Mouse (Mus musculus) fibroblast of lung, adult 2 months (primary cell): ENCODE results near the gene Rnf41.

Source experiments
- DNase-seq: peaks from one replicate; pipeline ENCODE4 v3.0.0-alpha.2; 2011; ENCODE audit warnings: low read depth

Rnf41 gene

DNA sequence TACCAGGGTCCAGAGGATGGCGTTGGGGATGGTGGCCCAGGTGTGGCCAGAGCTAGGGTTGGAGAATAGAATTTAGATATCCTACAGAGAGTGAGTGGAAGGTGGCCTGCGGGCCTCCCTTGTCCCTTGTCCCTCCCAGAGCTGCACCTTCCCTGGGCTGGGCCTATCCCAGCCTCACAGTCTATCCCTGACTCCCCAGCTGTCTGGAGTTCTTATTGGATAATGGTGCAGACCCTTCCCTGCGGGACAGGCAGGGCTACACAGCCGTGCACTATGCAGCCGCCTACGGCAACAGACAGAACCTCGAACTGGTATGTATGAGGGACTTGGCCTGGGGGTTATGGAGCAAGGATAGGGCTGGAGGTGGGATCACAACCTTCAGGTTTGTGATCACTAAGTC, 25.6 kb upstream of the Rnf41 start:
- no peak for DNase-seq

DNA sequence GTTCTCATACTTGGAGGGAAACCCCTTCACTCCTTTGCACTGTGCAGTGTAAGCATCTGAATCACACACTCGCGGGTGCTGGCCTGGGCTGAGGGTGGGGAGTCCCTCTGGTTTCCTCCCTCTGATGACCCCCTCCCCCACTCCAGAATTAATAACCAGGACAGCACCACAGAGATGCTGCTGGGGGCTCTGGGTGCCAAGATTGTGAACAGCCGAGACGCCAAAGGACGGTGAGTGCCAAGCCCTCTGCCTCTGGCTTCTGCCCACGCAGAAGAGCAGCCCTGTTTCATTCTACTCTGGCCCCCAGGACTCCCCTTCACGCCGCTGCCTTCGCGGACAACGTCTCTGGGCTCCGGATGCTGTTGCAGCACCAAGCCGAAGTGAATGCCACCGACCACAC, 22.5 kb upstream of the Rnf41 start:
- DNase-seq, result no peak

DNA sequence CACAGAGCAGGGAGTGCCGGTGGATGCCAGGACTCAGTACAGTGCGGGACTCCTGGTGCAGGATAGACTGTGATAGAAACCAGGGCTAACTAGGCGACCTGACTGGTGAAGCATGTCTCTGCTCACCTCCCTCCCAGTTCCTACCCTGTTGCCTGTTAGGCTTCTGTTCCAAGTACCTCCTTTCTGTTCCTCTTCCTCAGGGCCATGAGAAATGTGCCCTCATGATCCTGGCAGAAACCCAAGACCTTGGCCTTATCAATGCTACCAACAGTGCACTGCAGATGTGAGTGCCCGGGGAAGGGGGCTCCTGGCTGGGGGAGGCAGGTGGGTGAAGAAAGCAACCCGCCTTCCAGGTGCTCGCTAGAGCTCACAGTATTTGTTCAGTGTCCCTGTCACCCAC, 21.9 kb upstream of the Rnf41 start:
- no peak for DNase-seq

DNA sequence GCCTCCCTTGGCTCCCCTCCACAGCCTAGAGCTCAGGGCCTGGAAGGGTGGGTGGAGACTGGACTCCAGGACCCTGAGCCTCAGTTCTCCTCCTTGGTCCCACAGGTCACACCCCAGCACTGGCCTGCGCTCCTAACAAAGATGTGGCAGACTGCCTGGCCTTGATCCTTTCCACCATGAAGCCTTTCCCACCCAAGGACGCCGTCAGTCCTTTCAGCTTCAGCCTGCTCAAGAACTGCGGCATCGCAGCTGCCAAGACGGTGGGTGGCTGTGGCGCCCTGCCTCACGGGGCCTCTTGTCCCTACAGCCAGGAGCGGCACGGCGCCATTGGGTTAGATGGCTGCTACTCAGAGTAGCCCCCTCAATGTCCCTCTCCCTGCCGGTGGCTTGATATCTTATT, 21.1 kb upstream of the Rnf41 start:
- DNase-seq, result no peak

DNA sequence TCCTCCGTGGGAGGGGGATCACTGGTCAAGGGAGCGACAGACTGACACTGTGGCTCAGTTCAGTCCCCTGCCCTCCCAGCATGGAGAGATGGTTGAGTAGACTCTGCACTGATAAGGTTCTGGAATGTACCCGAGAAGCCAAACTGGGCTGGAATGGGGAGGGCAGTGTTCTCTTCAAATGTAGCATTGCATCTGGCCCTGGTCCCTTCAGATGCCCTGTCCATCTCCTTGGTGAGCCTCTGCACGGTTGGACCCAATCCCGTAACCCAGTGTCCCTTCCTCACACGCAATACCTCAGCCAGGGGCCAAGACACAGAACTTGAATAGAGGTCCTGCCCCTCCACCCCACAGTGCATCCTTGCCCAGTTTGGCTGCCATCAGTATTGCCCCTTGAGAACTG, 19.6 kb upstream of the Rnf41 start:
- DNase-seq, result no peak

DNA sequence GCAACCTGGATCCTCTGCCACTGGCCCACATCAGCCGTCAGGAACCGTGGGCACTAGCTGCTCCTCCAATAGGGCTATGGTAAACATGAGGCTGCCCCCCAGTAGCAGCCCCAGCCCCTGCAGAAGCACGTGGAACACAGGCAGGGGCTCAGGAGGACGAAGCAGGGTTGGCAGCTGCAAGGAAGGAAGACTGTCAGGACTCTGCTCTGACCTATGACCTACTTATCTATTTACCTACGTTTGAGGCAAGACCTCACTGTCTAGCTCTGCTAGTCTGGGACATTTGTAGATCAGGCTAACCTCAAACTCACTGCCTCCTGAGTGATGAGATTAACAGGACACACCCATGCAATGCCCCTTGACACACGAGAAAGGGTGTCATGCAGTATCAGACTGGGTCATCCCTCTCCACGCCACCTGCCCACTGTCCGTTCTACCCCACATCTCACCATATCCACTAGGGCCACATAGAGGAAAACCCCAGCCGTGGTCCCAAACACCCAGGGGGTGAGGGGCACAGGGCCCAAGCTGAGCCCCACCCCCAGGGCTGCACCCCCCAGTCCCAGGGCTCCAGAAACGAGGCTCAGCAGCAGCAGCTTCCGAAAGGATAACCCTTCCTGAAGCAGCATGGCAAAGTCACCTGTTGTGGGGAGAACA, 15.3 kb upstream of the Rnf41 start:
- DNase-seq, result no peak

DNA sequence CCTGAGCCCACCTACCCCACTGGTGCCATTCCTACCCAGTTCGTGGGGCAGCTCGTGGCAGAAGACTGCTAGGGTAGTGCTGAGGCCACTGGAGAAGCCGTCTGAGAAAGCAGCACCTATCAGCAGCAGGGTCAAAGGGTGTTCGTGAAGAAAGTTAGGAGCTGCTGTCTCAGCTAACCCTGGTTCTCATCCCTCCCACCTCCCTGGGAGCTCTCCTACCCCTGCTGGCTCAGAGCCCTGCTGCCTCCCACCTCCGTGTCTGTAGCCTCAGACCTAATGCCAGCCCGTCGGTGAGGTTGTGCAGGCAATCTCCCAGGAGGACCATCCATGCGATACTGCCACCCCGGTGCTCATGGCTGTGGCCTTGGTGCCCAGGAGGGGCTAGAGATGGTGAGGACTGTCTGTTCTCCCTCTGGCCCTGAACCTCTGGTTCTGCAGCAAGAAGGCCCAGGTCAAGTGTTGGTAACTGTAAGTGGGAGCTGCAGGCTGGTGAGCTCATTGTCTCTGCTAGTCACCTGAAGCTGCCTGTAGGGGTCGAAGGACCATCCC, 14.7 kb upstream of the Rnf41 start:
- DNase-seq, result no peak

DNA sequence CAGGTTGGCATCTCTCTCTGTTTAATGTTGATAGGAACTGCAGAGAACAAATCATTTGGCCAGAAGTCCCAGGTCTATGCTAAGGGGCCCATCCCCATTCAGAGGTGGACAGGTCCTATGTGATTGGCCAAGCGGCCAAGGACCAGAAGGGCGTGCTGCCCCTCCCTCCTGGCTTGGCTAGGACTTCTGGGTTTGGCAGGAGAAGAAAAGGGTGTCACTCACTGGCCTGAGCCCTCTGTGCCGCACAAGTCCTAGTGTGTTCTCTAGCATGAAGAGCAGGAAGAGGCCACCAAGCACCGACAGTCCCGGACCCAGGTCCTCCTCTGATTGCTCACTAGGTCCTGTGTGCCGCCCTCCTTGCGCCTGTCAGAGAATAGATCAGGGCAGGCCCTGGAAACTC, 14.0 kb upstream of the Rnf41 start:
- DNase-seq, result no peak

DNA sequence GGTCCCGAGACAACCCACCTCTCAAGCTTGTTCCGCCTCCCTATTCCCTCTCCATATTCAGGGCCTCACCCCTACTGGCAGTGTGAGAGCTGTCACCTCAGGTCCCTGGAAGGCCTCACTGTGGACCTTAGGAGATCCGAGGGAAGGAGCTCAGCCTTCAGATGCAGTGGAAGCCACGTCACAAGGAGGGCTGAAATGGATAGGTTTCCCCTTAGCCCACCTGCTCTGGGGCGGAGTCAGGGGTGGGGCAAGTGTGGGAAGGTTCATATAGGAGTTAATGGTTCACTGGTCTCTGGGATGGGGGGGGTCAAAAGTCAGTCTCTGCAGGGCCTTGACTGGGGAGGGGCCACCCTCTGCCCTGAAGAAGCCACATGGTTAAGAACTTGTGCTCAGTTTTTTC, 11.1 kb upstream of the Rnf41 start:
- no peak for DNase-seq

DNA sequence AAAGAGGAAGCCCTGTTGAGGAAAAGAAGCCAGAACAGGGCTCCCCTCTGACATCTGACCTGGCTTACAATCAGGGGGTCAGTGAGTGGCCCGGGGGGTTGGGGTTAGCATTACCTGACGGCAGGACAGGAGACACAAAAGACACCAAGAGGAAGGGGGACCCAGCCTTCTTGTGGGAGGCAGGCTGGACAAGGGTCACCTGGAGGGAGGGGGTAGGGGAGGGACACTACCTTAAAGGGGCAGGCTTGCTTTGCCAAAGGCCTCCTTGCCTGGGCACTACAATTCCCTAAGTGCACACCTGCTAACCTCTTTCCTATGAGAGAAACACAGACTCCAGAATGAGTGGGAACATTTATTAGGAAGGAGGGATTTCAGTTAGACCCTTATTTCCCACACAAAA, 10.4 kb upstream of the Rnf41 start, which contains the start of gene Slc39a5:
Slc39a5 (minus strand) TSS at position 174 of the 400 bp plus-strand sequence.
- no peak for DNase-seq

DNA sequence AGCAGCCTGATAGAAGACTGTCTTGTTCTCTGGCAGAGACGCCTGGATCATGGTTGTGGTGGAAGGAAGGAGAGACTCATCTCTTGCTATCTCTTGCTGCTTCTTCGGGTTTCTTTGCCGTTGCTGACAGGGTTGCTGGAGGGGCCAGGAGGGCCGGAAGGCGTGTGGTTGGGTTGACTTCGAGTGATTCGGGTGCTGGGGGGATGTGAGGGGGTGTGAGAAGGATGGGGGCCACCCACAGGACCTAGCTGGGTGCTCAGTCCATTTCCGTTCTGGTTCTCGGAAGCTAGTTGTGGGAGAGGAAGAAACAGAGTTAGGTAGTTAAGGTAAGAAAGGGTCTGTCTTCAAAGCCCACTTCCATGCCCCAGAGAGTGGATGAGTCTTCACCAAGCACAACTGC, 9.8 kb upstream of the Rnf41 start:
- no peak for DNase-seq

DNA sequence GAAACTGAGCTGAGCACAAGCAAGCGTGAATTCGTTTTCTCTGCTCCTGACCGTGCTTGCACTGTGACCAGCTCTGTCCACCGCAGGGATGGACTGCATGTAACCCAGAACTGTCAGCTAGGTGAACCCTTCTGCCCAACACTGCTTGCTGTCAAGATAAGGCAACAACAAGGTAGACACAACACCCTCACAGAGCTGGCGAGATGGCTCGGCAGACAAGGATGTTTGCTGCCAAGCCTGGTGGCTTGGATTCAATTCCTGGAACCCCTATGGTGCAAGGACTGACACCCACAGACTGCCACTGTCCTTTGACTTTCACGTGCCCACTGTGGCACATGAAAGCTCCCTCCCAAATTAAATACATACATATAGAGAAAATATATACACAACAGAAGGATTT, 7.5 kb upstream of the Rnf41 start:
- DNase-seq, result no peak

DNA sequence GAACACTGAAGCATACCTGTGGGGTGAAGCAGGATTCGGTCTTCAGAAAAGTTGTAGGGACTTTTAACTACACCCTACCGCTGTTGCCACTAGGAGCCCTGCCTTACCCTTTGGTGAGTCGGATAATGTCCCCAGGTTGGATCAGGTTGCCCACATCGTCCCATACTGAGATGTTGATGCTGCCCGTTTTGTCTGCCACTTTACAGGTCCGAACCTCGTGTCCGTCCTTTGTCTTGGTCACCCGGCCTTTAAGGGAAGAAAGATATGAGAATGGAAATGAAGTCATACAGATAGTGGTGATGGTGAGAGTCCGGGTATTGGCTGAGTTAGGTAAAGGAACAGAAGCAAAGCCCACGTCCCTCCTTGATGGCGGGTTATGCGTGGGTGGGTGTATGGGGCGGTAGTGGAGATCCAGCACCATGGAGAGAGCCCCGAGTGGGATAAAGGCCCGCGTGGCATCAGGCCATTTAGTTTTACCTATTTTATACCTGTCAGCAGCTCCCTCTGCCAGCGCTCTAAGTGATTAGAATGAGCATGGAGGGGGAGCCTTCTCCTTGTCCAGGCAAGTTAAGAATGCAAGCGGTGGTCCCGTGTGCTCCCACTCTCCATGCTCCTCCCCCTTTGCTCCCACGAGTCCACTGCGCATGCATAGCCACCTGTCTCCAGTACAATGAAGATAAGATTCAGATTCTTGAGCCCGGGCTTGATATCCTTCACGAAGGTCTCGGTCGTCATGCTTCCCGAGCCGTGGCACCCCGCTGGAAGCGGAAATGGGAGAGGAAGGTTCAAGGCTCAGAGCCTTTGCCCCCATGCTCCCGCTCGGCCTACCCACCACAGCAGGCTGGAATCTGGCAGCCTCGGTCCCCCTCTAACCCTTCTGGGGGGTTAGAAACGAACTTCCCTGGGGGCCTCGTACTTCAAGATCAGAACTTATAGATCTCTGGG, 2.6 kb upstream of the Rnf41 start:
- DNase-seq, result no peak

DNA sequence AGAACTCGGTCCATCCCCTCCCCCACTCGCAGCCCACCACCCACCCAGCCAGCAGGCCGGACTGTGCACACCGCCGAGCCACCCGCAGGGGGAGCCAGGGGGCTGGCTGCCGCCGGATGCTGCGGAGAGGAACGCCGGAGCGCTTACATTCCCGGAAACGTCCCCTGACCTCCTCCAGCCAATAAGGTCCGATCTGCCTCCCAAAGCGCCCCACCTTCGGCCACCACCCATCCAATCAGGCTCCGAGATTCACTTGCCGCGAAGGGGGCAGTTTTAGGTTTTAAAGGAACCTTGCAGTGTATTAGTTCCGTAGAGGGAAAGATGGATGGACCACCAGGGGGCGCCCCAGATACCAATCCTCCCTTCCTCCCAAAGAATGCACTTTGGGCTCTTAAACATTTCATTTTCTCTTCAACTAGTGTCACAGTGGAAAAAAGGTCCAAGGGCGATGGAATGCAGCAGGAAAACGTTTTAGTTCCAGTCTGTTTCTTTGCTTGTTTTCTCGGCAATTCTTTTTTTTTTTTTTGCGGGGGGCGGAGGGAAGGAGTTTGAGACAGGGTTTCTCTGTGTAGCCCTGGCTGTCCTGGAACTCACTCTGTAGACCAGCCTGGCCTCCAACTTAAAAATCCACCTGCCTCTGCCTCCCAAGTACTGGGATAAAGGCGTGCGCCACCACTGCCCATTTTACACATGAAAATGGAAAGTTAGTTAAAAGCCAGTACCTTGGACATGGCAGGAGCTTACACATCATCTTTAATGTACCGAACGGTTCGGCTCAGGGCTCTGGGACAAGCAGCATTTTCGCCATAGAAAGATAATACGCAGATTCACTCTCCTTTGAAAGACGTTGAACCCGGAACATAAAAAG, 1.5 kb upstream of the Rnf41 start:
- DNase-seq, result peak; percentile 97

DNA sequence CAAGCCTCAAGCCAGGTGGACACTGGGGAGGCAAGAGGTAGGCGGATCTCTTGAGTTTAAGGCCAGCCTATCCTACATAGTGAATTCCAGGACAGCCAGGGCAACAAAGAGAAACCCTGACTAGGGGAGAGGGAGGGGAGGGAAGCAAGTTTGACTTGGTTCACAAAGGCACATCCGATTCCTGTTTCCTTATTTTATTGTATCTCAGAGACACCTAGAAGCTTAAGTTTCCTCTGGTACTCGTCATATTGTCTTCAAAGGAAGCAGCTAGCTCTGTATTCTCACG, 954 bp upstream of the Rnf41 start:
- DNase-seq, result no peak

DNA sequence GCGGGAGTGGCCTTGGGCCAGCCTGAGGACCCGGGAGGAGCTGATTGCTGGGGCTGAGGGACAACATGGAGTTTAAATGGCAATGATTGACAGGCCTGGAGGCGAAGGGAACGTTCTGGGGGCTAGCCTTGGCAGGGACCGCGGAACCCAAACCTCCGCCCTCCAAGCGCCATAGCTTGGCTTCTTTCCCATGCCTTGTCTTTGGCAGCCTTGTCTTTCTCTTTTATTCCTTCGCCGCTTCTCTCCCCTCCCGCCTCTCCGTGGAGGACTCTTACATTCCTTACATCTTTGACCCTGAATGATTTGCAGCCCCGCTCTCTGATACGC, 561 bp downstream of the Rnf41 start:
- DNase-seq, result no peak

DNA sequence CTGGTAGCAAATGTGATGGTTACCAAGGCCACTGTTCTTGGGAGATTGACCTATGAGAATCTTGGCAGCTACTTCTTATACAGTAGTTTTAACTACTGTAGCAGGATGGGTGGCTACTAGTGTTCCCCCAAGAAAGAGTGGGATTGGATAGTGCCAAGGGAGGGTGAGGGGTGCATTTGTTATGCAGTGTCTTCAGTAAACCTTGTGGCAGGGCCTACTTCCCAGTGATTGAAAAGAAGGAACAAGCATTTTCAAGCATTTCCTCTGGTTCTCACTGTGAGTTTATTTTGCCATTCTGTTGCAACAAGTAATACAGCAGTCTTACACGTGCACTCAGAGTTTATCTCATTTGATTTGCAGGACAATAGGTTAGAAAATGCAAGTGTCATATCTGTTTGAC, 1.1 kb downstream of the Rnf41 start:
- no peak for DNase-seq

DNA sequence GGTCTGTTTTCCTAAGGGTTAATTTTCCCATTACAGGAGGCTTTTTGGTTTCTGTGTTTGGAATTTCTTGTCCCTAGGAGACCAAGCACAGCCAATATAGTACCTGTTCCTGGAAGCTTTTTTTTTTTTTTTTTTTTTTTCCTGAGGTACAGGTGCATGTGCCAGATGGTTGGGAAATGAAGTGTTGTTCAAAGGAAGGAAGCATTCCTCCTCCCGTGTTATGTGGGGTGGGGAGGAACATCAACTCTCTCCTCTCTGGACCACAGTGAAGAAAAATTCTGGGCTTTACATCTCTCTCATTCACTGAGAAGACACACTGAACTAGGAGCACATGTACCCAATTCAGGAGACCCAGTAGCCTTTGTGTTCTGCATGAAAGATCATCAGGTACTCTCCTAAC, 1.6 kb downstream of the Rnf41 start:
- no peak for DNase-seq

DNA sequence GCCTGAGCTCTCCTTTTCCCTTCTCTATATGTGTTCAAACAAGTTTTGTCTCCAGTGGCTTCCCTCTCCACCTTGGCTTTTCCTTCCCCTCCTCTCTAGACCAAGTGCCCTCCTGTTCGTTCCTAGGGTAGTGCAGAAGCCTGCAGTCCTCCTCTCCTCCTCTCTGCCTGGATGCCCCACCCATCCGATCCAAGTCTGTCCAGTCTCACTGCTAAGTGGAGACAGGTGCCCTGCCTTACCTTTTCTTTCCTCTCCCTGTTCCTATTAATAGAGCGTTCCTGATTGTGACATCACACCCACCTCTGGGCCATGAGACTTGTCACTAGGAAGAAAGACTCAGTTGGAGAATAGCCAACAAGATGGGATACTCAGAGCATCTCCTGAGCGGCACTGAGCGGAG, 3.4 kb downstream of the Rnf41 start:
- no peak for DNase-seq

DNA sequence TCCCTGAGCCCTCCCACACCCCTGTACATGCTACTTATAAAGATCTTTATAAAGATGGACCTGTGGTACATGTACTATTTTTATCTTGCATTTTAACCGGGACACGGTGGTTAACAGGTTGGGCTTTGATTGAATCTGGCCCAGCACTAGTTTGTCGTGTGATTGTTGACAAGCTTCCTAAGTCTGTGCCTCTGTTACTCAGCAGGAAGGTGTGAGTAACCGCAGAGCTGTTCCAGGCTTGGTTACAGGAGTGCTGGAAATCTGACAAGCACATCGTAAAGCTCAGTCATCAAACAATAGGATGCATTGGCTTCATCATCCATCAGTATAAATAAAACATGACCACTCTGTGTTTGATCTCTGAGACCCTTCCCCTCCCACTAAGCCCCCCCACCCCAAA, 11.0 kb downstream of the Rnf41 start:
- no peak for DNase-seq

DNA sequence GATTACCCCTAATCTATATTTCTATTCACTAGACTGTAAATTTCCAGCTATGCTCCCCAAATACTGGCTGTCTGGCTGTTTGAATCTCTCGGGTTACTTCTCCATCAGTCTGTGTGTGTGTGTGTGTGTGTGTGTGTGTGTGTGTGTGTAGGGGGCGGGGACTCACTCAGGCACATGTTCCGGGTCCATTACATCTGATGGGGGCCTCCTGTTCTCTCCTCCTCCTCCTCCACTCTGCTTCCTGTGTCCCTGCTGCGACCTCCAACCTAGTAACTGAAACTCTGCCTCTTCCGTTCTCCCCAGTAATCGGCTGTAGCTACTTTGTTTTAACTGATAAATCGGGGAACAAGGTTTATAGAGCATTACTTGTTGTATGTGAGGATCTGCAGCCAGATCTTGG, 13.1 kb downstream of the Rnf41 start:
- no peak for DNase-seq

DNA sequence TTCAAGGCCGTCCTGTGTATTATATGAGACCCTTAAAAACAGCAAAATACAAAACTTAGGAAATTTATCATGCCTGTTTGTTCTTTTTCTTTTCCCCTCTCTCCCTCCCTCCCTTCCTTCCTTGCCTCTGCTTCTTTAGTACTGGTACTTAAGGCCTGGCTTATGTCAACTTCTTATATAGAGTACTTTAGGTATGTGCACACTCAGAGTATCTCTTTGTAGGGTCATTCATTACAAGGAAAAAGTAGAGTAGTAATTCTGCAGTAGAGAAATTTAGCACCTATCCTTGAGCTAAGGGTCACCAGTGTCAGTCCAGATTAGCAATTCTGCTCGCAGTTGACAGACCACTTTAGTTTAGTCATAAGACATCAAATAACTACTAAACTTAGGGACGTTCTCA, 13.8 kb downstream of the Rnf41 start:
- no peak for DNase-seq

DNA sequence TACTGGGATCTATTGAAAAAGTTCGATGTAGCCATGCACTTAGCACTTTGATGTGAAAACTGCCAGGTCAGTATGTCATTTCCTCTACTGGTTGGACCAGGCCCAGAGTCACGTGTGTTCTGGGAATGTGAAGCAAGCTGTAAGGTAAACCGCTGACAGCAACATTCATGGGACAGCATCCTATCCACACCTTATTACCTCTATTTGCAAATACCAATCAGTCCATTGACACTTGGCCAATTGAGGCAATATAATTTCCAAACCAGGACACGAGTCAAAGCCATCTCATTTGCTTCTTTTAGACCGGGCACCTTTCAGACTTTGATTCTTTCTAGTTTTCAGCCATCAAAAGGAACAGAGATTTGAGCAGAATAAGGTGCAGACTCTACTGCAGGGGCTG, 17.6 kb downstream of the Rnf41 start:
- no peak for DNase-seq
